Mouse (Mus musculus) intestine, embryonic 16.5 days (tissue): ENCODE results near the gene Pawr. TPM values are rescaled to one million over a fixed set of nuclear protein-coding genes. Genes with fewer than 3 reads are reported as not detected.

Experiments
- ATAC-seq: fragments of 200-750 bp; cut with Nextera tagmentation; 2 replicates; pipeline ENCODE4 v1.8.0; 2017; ENCODE audit warnings: moderate TSS enrichment, moderate library complexity
- H3K27ac ChIP-seq: fragments of 300-500 bp; sonication (generic); 2 replicates; pipeline ENCODE4 v1.5.1; 2014; ENCODE audit warnings: mild to moderate bottlenecking, low read length
- H3K27me3 ChIP-seq: fragments of 300-500 bp; sonication (generic); replicated peaks from 2 replicates; pipeline ENCODE4 v1.6.1; 2014; ENCODE audit warnings: low read length, control low read depth, mixed read lengths; ENCODE audit not compliant: control insufficient read depth, insufficient read depth
- H3K36me3 ChIP-seq: fragments of 300-500 bp; sonication (generic); 2 replicates; pipeline ENCODE4 v1.6.1; 2014; ENCODE audit warnings: low read length, control low read depth; ENCODE audit not compliant: control insufficient read depth, insufficient read depth
- H3K4me1 ChIP-seq: fragments of 300-500 bp; sonication (generic); 2 replicates; pipeline ENCODE4 v1.6.1; 2014; ENCODE audit warnings: low read length, control low read depth, mixed read lengths; ENCODE audit not compliant: control insufficient read depth, insufficient read depth
- H3K4me2 ChIP-seq: fragments of 300-500 bp; sonication (generic); 2 replicates; pipeline ENCODE4 v1.6.1; 2014; ENCODE audit warnings: low read depth, low read length, control low read depth
- H3K4me3 ChIP-seq: fragments of 300-500 bp; sonication (generic); 2 replicates; pipeline ENCODE4 v1.5.1; 2014; ENCODE audit warnings: mild to moderate bottlenecking, low read length
- H3K9ac ChIP-seq: fragments of 300-500 bp; sonication (generic); 2 replicates; pipeline ENCODE4 v1.6.1; 2014; ENCODE audit warnings: low read depth, low read length
- H3K9me3 ChIP-seq: fragments of 300-500 bp; sonication (generic); 2 replicates; pipeline ENCODE4 v1.6.1; 2016; ENCODE audit warnings: low read length, control low read depth; ENCODE audit not compliant: control insufficient read depth
- WGBS: fragments of 180-500 bp; shearing (Covaris S2); extraction: QIAGEN DNeasy Blood & Tissue Kit; methylation state at CpG from one replicate; pipeline ENCODE4 v1.1.7; 2014; 5-methylcytosine and 5-hydroxymethylcytosine counted together
- polyA plus RNA-seq: library from polyadenylated mRNA; unstranded; fragments of >200 nt; fragmentation: Nextera tagmentation; extraction: Ambion mirVana; gene quantifications from 2 replicates; pipeline ENCODE4 v1.2.1, GENCODE M21; 2015

Pawr gene
- polyA plus RNA-seq: 4.5 and 7.6 TPM in 2 replicates

GRCm38 (mm10) chr10:108331784-108332561 is at the start of gene Pawr:
Gene Pawr (plus strand): TSS chr10:108332121.
- Histone ChIP-seq H3K9me3 (no peaks in the 10 kb centered on the region), H3K27me3 (no peaks in the 10 kb centered on the region), H3K4me3 (peak within 1 kb of the TSS; percentile 88), H3K27ac (peak within 1 kb of the TSS; percentile 92), H3K4me1 (peaks cover 18% of the 10 kb centered on the region), H3K36me3 (peaks cover 2% of the 10 kb centered on the region; the same call in 1 of the 2 replicates), H3K9ac (peak within 1 kb of the TSS; percentile 86), H3K4me2 (peak within 1 kb of the TSS; percentile 64)
- ATAC-seq: peak; percentile 94
- under 1% methylated on average over 71 of the region's 85 CpGs for WGBS

DNA sequence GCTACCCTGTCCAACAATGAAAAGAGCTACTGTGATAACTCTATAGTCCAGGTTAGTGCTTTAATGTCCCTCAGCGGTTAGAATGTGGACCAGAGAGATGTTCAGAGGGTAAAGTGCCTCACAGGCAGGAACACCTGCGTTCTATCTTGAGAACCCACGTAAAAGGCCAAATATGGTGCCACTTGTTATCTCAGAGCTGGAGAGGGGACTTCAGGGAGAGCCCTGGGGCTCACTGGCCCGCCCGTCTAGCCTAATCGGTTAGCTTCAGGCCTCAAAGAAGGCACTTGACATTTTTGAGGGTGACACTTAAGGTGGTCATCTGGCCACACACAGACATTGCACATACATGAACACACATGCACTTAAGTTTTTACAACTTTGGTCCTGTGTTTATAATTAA is 49.6 kb upstream of the Pawr start:
- Histone ChIP-seq H3K4me3 (no peak overlapping the region), H3K4me1 (no peaks in the 10 kb centered on the region), H3K4me2 (no peak overlapping the region), H3K27me3 (no peaks in the 10 kb centered on the region), H3K9ac (no peak overlapping the region), H3K27ac (no peak overlapping the region), H3K36me3 (peaks cover 2% of the 10 kb centered on the region; the same call in 1 of the 2 replicates), H3K9me3 (no peaks in the 10 kb centered on the region)
- WGBS: 92% methylated on average over 6 of the region's 6 CpGs
- ATAC-seq: no peak

- WGBS: 95% methylated on average over 2 of the region's 2 CpGs
These were observed 48.5 kb upstream of the Pawr start for GRCm38 (mm10) chr10:108283418-108283817.

GRCm38 (mm10) chr10:108283837-108284236 is 48.1 kb upstream of the Pawr start:
- WGBS: 85% methylated on average over 4 of the region's 4 CpGs
- Histone ChIP-seq H3K9ac (no peak overlapping the region), H3K36me3 (no peaks in the 10 kb centered on the region), H3K27ac (no peak overlapping the region), H3K4me3 (no peak overlapping the region), H3K9me3 (no peaks in the 10 kb centered on the region), H3K4me2 (no peak overlapping the region), H3K4me1 (no peaks in the 10 kb centered on the region), H3K27me3 (no peaks in the 10 kb centered on the region)
- ATAC-seq: no peak

More at GRCm38 (mm10) chr10:108283418-108283817, 48.5 kb upstream of the Pawr start:
- Histone ChIP-seq H3K27me3 (no peaks in the 10 kb centered on the region), H3K4me2 (no peak overlapping the region), H3K27ac (no peak overlapping the region), H3K9ac (no peak overlapping the region), H3K36me3 (no peaks in the 10 kb centered on the region), H3K9me3 (no peaks in the 10 kb centered on the region), H3K4me1 (no peaks in the 10 kb centered on the region), H3K4me3 (no peak overlapping the region)
- no peak for ATAC-seq

DNA sequence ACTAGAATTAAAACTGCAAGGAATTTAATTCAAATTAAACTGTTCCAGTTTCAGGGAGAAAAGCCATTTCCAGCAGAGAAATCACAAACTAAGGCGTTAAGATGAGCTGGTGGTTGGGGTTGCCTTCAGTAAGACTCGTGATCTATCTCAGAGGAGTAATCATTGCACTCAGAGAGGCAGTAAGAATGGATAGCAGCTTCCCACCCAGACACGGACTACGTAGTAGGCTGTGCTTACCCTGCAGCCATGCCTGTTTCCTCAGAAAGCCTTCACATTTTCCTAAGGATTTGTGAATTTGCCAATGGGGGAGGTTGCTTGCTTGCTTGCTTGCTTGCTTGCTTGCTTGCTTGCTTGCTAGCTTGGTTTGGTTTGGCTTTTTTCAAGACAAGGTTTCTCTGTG is 47.5 kb upstream of the Pawr start:
- 84% methylated on average over 4 of the region's 4 CpGs for WGBS

DNA sequence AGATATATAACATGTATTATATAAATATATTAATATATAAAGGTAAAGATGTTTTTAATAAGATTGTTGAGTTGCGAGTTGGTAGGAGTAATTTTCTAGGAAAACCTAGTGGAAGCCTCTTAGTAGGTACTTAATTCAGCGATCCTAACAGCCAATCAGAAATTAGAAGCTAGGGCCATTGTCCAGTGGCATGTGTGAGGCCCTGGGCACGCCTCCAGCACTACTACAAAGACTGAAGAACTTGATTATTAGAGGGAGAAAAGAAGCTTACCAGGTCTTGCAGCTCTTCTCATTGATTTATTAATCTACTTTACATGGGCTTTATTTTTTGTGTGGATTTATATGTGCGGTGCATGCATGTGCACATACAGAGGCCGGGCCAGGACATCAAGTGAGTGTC is 46.9 kb upstream of the Pawr start:
- Histone ChIP-seq H3K4me3 (no peak overlapping the region), H3K27me3 (no peaks in the 10 kb centered on the region), H3K4me2 (no peak overlapping the region), H3K9ac (no peak overlapping the region), H3K4me1 (no peaks in the 10 kb centered on the region), H3K36me3 (no peaks in the 10 kb centered on the region), H3K9me3 (no peaks in the 10 kb centered on the region), H3K27ac (no peak overlapping the region)
- WGBS: 90% methylated on average over 5 of the region's 5 CpGs
- no peak for ATAC-seq

More for the DNA sequence above, 47.5 kb upstream of the Pawr start:
- Histone ChIP-seq H3K27me3 (no peaks in the 10 kb centered on the region), H3K9ac (no peak overlapping the region), H3K9me3 (no peaks in the 10 kb centered on the region), H3K4me3 (no peak overlapping the region), H3K36me3 (no peaks in the 10 kb centered on the region), H3K4me1 (no peaks in the 10 kb centered on the region), H3K27ac (no peak overlapping the region), H3K4me2 (no peak overlapping the region)
- ATAC-seq: no peak

DNA sequence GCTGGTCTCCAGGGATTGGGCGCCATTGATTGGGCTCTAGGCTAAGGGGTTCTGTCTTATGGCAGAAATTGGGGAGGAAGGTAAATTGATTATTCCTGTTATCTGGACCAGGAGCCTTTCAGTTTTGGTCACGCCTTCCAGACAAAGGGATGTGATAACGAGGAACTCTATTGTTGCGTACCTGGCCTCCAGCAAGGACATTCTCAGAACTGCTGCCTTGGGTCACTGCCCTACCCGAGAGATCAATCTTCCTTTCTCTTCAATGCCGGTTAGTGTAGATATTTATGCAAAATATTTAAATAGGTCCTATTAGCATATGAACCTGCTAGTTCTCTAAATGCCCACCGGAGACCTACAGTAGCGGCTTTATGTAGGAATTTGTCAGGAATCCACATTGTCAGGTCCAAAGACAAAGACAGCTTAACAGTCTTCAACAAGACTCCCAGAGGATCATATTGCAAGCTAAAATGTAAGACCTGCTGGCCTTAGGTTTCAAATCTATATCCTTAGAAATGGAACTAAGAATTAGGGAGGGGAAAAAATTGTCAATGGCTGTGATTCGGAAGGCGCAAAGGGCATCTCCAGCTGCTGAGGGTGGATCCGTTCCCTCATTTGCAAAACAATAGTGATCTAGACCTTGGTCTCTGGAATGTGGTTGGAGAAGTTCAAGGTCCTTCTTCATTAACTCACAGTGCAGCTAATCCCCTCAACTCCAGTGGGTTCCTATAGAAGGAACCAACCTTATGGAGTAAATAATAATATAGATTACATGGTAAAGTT is 45.1 kb upstream of the Pawr start:
- WGBS: 78% methylated on average over 11 of the region's 11 CpGs
- Histone ChIP-seq H3K36me3 (no peaks in the 10 kb centered on the region), H3K4me2 (no peak overlapping the region), H3K27ac (no peak overlapping the region), H3K9ac (no peak overlapping the region), H3K27me3 (no peaks in the 10 kb centered on the region), H3K4me3 (no peak overlapping the region), H3K9me3 (no peaks in the 10 kb centered on the region), H3K4me1 (no peaks in the 10 kb centered on the region)
- ATAC-seq: no peak

GRCm38 (mm10) chr10:108287438-108287801 is 44.5 kb upstream of the Pawr start:
- WGBS: 78% methylated on average over 4 of the region's 4 CpGs
- ATAC-seq: no peak

GRCm38 (mm10) chr10:108290046-108290445 is 41.9 kb upstream of the Pawr start:
- ATAC-seq: no peak
- Histone ChIP-seq H3K4me2 (no peak overlapping the region), H3K9me3 (no peaks in the 10 kb centered on the region), H3K36me3 (no peaks in the 10 kb centered on the region), H3K27me3 (no peaks in the 10 kb centered on the region), H3K9ac (no peak overlapping the region), H3K27ac (no peak overlapping the region), H3K4me1 (no peaks in the 10 kb centered on the region), H3K4me3 (no peak overlapping the region)
- 95% methylated on average over 13 of the region's 13 CpGs for WGBS

More at GRCm38 (mm10) chr10:108287438-108287801, 44.5 kb upstream of the Pawr start:
- Histone ChIP-seq H3K27me3 (no peaks in the 10 kb centered on the region), H3K9me3 (no peaks in the 10 kb centered on the region), H3K4me1 (no peaks in the 10 kb centered on the region), H3K9ac (no peak overlapping the region), H3K4me2 (no peak overlapping the region), H3K36me3 (no peaks in the 10 kb centered on the region), H3K4me3 (no peak overlapping the region), H3K27ac (no peak overlapping the region)
